Mouse (Mus musculus) megakaryocyte, embryonic 14.5 days (primary cell): ENCODE measurements around the gene Tmem234.

Experiments
- FLI1 ChIP-seq: IDR thresholded peaks from 2 replicates; pipeline ENCODE4 v1.6.1; 2012; ENCODE audit warnings: low read length, inconsistent platforms, mixed read lengths
- GATA1 ChIP-seq: IDR thresholded peaks from 3 replicates; pipeline ENCODE4 v1.6.1; 2012; ENCODE audit warnings: mixed read lengths, low read length, inconsistent platforms, borderline replicate concordance

DNA sequence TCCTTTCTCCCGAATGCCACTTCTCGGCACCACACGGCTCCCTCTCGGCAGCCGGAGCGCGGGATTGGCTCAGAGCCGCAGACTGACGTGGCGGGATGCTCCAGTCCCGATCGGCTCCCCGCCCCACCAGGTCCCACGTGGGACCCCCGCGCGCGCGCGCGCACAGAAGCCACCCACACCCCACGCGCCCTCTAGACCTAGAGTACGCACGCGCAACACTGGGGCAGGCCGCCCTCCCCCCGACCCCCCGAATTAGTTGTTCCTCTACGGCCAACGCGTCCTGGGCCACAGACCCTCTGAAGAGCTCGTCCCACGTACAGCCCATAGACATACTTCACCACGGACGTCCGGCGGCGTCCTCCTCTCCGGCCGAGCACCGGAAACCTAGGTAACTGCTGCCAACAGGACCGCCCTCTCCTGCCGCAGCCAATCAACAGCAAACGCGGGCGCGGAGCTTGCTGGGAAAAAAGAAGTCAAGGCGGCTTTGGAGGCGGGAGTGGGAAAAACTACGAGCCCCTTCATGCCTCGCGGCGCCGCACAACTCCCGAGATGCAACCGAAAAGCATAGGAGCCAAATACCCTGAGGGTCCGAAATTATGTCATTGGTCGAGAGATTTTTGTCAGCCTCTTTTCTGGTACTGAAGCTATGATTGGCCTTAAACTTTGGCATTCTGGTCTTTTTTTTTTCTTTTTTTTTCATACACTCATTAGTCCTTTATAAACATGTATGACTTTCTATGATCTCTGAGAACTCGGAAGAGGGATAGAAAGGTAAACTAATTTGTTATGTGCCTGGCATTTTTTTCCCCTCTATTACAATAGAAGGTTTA is 40.4 kb downstream of the Tmem234 start, which contains the start of gene Txlna:
- TF ChIP-seq GATA1 (no peak), FLI1 (no peak)
